Mouse (Mus musculus): Measurements from ENCODE around the gene Nedd9. TPM values are rescaled to one million over a fixed set of nuclear protein-coding genes. Genes with fewer than 3 reads are reported as not detected.

Nedd9 gene
- polyA plus RNA-seq, 1 experiment, result 39.4 TPM

GRCm38 (mm10) chr13:41410191-41411074 is 76.7 kb downstream of the Nedd9 start:
- H3K27me3 ChIP-seq (ENCODE audit: control insufficient read depth, insufficient read depth, low read length), result no peaks in the 10 kb centered on the region
- 95% methylated on average over 13 of the region's 13 CpGs for WGBS
- H3K4me3 ChIP-seq (ENCODE audit: control insufficient read depth, insufficient read depth, low read length), result no peak overlapping the region
- H3K4me1 ChIP-seq (replicated peaks; ENCODE audit: control insufficient read depth, insufficient read depth, low read length), result 0 out of 2 replicates have a peak, but pooled peaks cover 2% of the 10 kb centered on the region
- DNase-seq, result no peak
- no peak overlapping the region for H3K27ac ChIP-seq (ENCODE audit: control insufficient read depth, insufficient read depth, low read length)
- TF ChIP-seq CTCF (IDR thresholded peaks at IDR 0.05; ENCODE audit: borderline replicate concordance, control insufficient read depth, extremely low read depth, insufficient read depth, low read length, poor library complexity), result no peak
- TF ChIP-seq POLR2A (IDR thresholded peaks at IDR 0.05; ENCODE audit: control insufficient read depth, extremely low read depth, insufficient read depth, low read length, poor library complexity), result no peak
- H3K36me3 ChIP-seq (ENCODE audit: control insufficient read depth, insufficient read depth, low read length), result no peaks in the 10 kb centered on the region

- DNase-seq, result no peak
- no peak for TF ChIP-seq POLR2A (IDR thresholded peaks at IDR 0.05; ENCODE audit: control insufficient read depth, extremely low read depth, insufficient read depth, low read length, poor library complexity)
- no peak for TF ChIP-seq CTCF (IDR thresholded peaks at IDR 0.05; ENCODE audit: borderline replicate concordance, control insufficient read depth, extremely low read depth, insufficient read depth, low read length, poor library complexity)
- Histone ChIP-seq H3K4me1 (replicated peaks; ENCODE audit: control insufficient read depth, insufficient read depth, low read length) (0 out of 2 replicates have a peak, but pooled peaks cover 2% of the 10 kb centered on the region), H3K27ac (ENCODE audit: control insufficient read depth, insufficient read depth, low read length) (no peak overlapping the region), H3K27me3 (ENCODE audit: control insufficient read depth, insufficient read depth, low read length) (no peaks in the 10 kb centered on the region), H3K36me3 (ENCODE audit: control insufficient read depth, insufficient read depth, low read length) (no peaks in the 10 kb centered on the region), H3K4me3 (ENCODE audit: control insufficient read depth, insufficient read depth, low read length) (no peak overlapping the region)
- WGBS, result 99% methylated on average over 3 of the region's 3 CpGs
These were observed 77.9 kb downstream of the Nedd9 start for GRCm38 (mm10) chr13:41409291-41409690.

- 97% methylated on average over 10 of the region's 10 CpGs for WGBS
- H3K36me3 ChIP-seq (ENCODE audit: control insufficient read depth, insufficient read depth, low read length), result no peaks in the 10 kb centered on the region
These were observed 78.7 kb downstream of the Nedd9 start for GRCm38 (mm10) chr13:41408374-41408952.

GRCm38 (mm10) chr13:41405009-41405408 is 82.2 kb downstream of the Nedd9 start:
- Histone ChIP-seq H3K36me3 (ENCODE audit: control insufficient read depth, insufficient read depth, low read length) (no peaks in the 10 kb centered on the region), H3K4me1 (replicated peaks; ENCODE audit: control insufficient read depth, insufficient read depth, low read length) (no peaks in the 10 kb centered on the region), H3K27me3 (ENCODE audit: control insufficient read depth, insufficient read depth, low read length) (no peaks in the 10 kb centered on the region), H3K27ac (ENCODE audit: control insufficient read depth, insufficient read depth, low read length) (no peak overlapping the region), H3K4me3 (ENCODE audit: control insufficient read depth, insufficient read depth, low read length) (no peak overlapping the region)
- TF ChIP-seq CTCF (IDR thresholded peaks at IDR 0.05; ENCODE audit: borderline replicate concordance, control insufficient read depth, extremely low read depth, insufficient read depth, low read length, poor library complexity) (no peak), POLR2A (IDR thresholded peaks at IDR 0.05; ENCODE audit: control insufficient read depth, extremely low read depth, insufficient read depth, low read length, poor library complexity) (no peak)
- no peak for DNase-seq
- over 99% methylated on average over 5 of the region's 5 CpGs for WGBS

More at GRCm38 (mm10) chr13:41408374-41408952, 78.7 kb downstream of the Nedd9 start:
- no peaks in the 10 kb centered on the region for H3K27me3 ChIP-seq (ENCODE audit: control insufficient read depth, insufficient read depth, low read length)
- no peak overlapping the region for H3K27ac ChIP-seq (ENCODE audit: control insufficient read depth, insufficient read depth, low read length)
- 0 out of 2 replicates have a peak, but pooled peaks cover 2% of the 10 kb centered on the region for H3K4me1 ChIP-seq (replicated peaks; ENCODE audit: control insufficient read depth, insufficient read depth, low read length)
- no peak overlapping the region for H3K4me3 ChIP-seq (ENCODE audit: control insufficient read depth, insufficient read depth, low read length)
- TF ChIP-seq POLR2A (IDR thresholded peaks at IDR 0.05; ENCODE audit: control insufficient read depth, extremely low read depth, insufficient read depth, low read length, poor library complexity), result no peak
- TF ChIP-seq CTCF (IDR thresholded peaks at IDR 0.05; ENCODE audit: borderline replicate concordance, control insufficient read depth, extremely low read depth, insufficient read depth, low read length, poor library complexity), result no peak
- no peak for DNase-seq

GRCm38 (mm10) chr13:41403838-41404237 is 83.3 kb downstream of the Nedd9 start:
- Histone ChIP-seq H3K4me3 (ENCODE audit: control insufficient read depth, insufficient read depth, low read length) (no peak overlapping the region), H3K27me3 (ENCODE audit: control insufficient read depth, insufficient read depth, low read length) (no peaks in the 10 kb centered on the region), H3K27ac (ENCODE audit: control insufficient read depth, insufficient read depth, low read length) (no peak overlapping the region), H3K4me1 (replicated peaks; ENCODE audit: control insufficient read depth, insufficient read depth, low read length) (no peaks in the 10 kb centered on the region), H3K36me3 (ENCODE audit: control insufficient read depth, insufficient read depth, low read length) (no peaks in the 10 kb centered on the region)
- TF ChIP-seq POLR2A (IDR thresholded peaks at IDR 0.05; ENCODE audit: control insufficient read depth, extremely low read depth, insufficient read depth, low read length, poor library complexity) (no peak), CTCF (IDR thresholded peaks at IDR 0.05; ENCODE audit: borderline replicate concordance, control insufficient read depth, extremely low read depth, insufficient read depth, low read length, poor library complexity) (no peak)
- no peak for DNase-seq
- 95% methylated on average over 6 of the region's 6 CpGs for WGBS

GRCm38 (mm10) chr13:41402441-41403003 is 84.6 kb downstream of the Nedd9 start:
- H3K27ac ChIP-seq (ENCODE audit: control insufficient read depth, insufficient read depth, low read length), result no peak overlapping the region

More at GRCm38 (mm10) chr13:41402441-41403003, 84.6 kb downstream of the Nedd9 start:
- WGBS, result 23% methylated on average over 6 of the region's 6 CpGs
- H3K36me3 ChIP-seq (ENCODE audit: control insufficient read depth, insufficient read depth, low read length), result no peaks in the 10 kb centered on the region
- no peak overlapping the region for H3K4me3 ChIP-seq (ENCODE audit: control insufficient read depth, insufficient read depth, low read length)
- DNase-seq, result no peak
- TF ChIP-seq CTCF (IDR thresholded peaks at IDR 0.05; ENCODE audit: borderline replicate concordance, control insufficient read depth, extremely low read depth, insufficient read depth, low read length, poor library complexity) (no peak), POLR2A (IDR thresholded peaks at IDR 0.05; ENCODE audit: control insufficient read depth, extremely low read depth, insufficient read depth, low read length, poor library complexity) (no peak)
- no peaks in the 10 kb centered on the region for H3K27me3 ChIP-seq (ENCODE audit: control insufficient read depth, insufficient read depth, low read length)
- no peaks in the 10 kb centered on the region for H3K4me1 ChIP-seq (replicated peaks; ENCODE audit: control insufficient read depth, insufficient read depth, low read length)

All from thymus, adult 2 months (tissue).